Mouse (Mus musculus) neural tube, postnatal 0 days (tissue): Measurements from ENCODE around the gene Gm21870. TPM values are rescaled to one million over a fixed set of nuclear protein-coding genes. Genes with fewer than 3 reads are reported as not detected.

Experiments used
- polyA plus RNA-seq: library from polyadenylated mRNA; unstranded; fragments of >200 nt; fragmentation: Nextera tagmentation; extraction: Ambion mirVana; gene quantifications from 2 replicates; pipeline ENCODE4 v1.2.1, GENCODE M21; 2015

The Gm21870 gene
- not detected in 2 replicates for polyA plus RNA-seq

DNA sequence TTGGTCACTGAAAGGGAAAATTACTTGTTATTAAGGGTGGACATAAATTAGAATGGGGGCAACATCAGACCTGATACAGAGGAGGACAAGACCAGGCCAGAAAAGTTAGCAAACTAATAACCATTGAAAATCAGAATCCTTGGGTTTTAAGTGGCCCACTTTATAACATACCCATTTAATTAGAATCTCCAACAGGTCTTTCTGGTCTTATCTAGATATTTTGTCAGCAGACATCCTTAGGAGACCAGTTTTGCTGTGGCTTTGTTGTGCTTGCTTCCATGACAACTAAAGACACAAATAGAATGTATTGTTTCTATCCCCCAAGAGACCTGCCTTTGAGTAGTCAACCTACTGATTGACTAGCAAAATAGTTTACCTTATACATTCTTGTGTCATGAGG is at the start of gene Gm21870:
Gene Gm21870, minus strand, starts transcription at position 101 of the 400 bp plus-strand sequence.

DNA sequence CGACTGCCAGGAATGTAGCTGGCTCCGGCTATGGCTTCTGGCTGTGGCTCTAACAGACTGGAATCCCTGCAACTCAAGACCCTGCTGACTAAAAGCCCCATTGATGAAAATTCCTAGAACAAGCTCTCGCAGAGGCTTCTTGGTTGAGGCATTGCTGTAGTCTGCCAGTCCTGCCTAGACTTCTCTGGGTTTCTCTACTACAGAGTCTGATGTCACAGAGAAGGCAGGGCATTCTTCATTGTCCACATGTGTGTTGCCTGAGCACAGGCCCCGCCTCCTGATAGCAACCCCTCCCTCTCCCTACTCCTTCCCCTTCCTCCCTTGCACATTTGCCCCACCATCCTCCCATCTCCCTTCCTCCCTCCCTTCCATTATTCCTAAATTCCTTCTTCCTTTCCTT is 30.2 kb downstream of the Gm21870 start, which contains the start of gene Btbd35f6:
Gene Btbd35f6, minus strand, starts transcription at position 101 of the 400 bp plus-strand sequence.

Other genes starting within 250 kb of the Gm21870 start
- not detected in 2 replicates for gene Btbd35f6, start 30.3 kb downstream of the Gm21870 start, polyA plus RNA-seq
- gene Btbd35f9, start 174.7 kb upstream of the Gm21870 start, polyA plus RNA-seq: not detected in 2 replicates